Mouse (Mus musculus): Measurements from ENCODE around the gene Plcl2.
"Not testable (repeated sequence)": the region's sequence is repeated elsewhere in the genome, so short reads cannot be mapped to it uniquely, and the experiment has no call there.

Gene Plcl2

DNA sequence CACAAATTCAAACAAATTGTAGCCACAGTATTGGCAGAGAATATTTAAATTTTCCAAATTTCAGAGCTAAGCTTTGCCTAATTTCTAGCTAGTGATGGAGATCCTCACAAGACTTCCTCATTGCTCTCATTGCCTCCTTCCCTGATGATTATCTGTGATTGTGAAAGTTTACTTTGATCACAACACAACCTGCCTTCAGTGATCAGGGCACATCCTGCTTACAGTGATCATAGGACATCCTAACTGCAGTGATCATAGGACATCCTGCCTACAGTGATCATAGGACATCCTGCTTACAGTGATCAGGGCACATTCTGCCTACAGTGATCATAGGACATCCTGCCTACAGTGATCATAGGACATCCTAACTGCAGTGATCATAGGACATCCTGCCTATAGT is 121.8 kb downstream of the Plcl2 start:
- DNase-seq: not testable (repeated sequence)

DNA sequence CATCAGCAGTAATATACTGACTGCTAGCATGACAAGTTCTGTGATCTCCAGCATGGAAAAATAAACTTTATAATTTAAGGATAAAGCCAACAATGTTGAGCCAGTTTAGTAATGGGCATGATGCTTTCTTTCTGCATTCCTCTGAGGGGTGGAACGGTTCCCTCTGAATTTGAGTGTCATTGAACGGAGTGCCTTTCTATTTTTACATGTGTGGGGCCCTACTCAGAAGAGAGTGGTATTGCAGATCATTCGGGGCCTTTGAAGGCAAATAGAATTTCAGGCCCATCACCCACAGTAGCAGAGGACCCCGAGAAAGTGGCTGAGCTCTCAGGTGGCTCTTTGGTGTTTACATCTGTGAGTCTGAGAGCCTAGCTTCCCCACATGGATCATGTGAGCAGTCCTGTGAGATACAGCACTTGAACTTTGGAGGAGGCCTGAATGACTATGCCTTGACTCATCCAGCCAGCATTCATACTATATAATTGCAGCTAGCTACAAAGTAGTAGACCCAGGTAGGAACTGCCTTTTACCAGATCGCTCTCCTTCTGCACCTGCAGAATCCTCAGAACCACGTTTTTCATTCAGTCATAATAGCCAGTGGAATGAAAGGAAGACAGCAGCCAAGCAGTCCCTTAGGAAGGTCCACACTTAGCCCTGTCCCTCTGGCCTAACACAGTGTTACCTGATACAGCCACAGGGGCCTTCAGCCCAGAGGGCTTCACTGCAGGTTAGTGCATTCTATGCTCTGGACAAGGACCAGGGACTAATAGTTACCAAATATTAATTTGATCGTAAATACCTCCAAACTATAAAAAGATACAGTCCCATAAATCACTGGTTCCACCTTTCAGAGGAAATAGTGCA is 125.0 kb downstream of the Plcl2 start:
- DNase-seq: no peak

DNA sequence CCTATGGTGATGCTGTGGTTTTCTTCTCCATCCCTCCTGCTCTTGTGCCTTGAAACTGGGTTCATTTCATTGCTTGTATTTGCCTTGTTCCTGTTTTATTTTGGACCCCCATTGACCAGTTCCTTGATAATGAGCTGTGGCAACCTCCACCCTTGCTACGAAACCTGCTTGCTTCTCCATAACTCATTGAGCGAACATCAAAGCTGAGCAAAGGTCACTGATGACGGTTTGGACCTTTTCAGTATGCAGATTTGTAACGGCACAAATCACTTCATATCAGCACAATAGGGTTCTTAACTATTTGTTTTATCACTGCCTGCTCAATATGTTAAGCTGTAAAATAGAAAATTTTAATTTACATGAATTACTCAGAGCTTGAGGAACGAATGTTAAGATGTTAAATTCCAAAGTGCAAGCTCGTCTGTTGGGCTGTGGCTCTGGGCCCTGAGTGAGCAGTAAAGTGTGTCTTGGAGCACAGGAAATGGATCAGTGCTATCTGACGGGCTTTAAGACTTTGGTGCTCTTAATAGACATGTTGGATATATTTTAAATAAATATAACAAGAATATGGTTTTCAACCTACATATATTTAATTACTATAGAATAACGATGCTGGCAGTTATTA is 126.9 kb downstream of the Plcl2 start:
- no peak for DNase-seq

DNA sequence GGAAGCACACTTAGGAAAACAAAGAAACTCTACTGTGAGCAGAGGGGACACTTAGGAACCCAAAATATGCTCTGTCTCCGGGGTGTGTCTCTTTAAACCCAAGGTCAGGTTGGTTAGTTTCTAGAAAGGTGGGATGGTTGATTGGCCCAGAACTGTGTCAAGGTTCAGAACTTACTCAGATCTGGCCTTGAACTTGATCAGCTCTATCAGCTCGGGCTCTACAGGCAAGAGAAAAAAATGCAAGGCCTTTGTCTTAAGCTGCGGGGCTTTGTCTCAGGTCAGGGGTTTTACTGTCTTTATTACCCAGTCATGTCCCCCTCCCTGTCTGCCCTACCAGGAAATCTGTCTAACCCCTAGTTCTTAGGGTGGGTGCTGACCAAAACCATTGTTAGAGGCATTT is 129.6 kb downstream of the Plcl2 start:
- DNase-seq: no peak

DNA sequence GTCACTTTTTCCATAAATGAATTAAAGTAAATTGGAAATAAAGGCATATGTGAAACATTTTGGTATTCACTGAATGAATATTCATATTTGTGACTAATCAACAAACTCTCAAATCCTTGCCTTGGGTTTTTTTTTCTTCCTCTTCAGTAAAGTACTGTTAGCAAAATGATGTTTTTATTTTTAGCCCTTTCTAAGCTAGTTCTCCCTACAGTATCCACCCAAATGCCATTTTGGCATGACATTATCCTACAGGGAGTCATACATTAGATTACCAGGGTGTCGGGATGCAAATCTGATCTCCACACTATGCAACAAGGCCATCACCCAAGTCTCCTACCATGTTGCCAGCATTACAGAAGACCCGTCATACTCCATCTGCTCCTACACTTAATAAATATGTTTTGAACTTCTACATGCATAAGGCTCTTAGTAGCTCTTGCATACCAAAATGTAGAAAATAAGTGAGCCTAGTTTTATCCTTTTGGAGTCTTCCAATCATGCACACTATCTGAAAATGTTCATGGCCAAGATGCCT is 131.9 kb downstream of the Plcl2 start:
- no peak for DNase-seq

DNA sequence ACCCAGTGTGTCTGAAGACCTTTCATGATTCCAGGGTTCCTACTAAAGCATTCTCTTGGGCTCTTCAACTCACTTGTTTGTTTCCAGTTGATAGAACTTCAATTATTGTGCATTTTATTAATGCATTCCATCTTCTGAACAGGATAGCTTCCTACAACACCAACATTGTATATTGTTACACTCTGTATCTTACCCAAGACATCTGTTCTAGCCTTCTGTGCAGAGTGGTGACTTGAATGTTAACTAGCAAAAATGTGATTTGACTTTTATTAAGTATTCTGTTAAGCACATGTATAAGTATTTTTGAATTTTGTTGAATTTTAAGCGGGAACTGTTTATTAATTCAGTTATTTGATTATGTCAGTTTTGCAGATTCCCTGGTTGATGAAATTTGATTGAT is 132.7 kb downstream of the Plcl2 start:
- DNase-seq: no peak

DNA sequence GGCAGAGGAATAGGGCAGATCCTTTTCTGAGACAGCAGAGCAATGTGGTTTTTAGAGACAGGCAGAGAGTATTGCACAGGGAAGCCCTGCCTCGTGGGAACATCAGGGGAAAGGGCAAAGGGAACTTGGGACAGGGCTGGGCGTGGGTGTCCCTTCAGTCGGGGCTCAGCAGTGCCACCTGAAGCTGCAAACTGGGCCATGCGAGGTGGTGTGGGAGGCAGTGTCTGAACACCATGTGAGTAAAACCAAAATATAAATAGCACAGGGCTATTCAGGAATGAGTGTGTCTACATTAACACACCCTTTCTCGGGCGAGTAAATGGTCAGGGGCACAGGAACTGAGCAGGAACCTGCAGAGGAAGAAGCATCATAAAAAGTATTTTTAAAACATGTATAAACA is 134.2 kb downstream of the Plcl2 start:
- DNase-seq: no peak

DNA sequence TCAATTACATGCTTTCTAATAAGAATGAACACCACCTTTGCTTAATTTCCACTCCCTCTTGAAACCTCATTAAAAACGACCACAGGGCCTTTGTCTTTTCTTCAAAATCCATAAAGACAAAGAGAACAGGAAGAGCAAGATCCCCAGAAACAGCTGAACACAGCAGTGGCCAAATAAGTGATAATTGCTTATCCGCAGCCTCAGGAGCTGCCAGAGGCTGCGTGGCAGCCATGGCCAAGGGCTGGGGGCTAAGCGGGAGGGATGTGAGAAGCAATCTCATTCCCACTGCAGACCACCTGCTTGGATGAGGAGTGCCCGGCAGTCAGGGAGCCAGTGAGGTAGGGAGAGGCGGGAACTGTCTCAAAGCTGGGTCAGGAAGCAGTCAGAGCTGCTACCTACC is 134.8 kb downstream of the Plcl2 start:
- DNase-seq: peak; percentile 51

DNA sequence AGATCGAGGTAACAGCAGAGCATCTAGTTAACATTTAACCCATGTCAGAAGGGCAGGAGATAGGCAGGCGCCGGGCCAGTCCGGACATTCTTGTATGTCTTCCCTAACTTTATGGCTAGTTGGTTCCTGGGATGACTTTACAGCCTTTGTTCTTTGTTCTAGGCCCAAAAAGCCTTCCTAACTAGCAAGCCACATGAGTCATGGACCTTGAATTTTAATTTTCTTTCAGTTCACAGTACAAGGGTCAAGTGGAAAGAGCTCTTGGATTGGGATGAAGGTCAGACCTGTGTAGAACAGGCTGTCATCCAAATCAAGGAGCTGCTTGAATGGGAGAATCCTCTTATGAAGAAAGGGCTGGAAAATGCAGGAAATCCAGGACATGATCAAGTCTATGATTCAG is 138.9 kb downstream of the Plcl2 start:
- not testable (repeated sequence) for DNase-seq

DNA sequence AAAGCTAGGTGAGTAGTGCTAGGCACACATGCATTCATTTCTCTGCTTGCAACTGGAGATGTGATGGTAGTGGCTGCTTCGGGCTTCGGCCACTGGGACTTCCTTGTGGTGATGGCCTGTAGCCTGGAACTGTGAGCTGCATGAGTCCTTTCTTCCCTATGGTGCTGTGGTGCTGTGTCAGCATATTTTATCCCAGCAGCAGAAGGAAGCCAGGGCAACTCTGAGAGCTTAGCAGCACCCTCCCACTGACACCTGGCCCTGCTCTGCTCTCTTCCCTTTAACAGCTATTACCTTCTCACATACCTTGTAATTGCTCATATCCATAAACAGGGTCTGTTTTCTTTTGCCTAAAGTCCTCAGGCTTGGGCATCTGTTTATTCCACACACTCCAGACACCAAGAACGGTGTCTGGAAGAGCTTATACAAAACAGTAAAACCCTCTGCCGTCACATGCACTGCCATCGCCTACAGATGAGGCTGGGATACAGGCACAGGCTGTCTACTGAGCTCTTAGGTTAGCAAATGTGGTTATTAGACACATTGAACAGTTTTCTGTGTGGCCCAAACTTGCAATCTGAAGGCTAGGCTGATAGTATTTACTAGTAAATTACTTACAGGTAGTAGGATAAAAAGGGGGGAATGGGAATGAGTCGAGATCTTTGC is 139.7 kb downstream of the Plcl2 start:
- no peak for DNase-seq

DNA sequence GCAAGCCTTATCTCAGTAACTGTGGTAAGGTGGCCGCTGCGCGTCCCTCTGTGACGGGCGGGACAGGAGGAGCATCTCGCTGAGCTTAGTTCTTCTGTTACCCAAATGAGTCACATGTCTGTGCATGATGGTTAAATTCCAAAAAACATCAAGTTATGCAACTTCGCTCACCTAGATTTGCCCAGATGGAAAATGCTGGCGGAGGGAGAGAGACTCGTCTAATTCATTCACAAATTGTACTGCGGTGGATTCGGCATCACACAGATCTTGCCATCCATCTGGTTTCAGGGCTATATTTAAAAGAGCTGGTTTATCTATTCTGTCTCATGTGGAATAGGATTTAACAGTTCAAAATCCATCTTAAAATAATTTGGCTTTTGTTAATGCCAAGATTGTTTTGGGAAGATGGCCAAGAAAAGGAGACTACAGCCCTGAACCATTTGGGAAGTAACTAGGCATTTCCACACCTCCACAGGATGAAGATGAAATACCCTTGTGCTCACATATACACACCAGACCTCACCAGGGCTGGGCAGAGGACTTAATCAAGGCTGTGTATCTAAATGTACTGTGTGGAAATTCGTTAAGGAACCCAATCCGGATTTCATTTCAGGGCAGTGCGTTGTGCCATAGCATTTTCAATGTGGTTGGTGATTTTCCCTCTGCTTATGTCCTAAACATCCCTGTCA is 141.5 kb downstream of the Plcl2 start:
- no peak for DNase-seq

DNA sequence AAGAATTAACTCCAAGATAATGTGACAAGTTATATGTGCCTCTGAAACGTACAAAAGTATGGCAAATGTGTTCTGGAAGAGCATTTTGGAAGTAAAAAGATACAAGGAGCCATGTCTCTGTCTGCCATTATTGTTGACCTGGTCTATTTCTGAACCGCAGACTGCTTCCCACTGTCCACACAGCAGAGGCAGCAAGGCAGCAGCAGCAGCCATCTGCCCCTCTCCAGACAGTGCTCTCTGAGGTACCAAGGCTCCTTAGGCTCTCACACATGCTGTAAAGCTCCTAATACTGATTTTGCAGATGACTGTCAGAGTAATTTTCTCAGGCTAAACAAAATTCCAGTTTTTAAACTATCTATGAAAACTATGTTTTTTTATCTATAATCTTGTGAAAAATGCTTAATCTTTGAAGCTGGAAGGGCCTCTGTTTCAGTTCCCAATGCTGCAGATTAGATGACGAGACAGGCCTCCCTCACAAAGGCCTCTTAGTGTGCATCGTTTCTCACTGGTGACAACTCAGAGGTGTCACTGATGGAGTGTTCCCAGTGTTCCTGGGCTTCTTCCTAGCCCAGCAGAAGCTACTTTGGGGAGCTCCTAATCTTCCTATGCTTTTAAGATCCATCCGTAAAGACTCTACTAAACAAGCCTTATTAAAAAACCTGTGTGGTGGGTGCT is 145.7 kb downstream of the Plcl2 start:
- no peak for DNase-seq

DNA sequence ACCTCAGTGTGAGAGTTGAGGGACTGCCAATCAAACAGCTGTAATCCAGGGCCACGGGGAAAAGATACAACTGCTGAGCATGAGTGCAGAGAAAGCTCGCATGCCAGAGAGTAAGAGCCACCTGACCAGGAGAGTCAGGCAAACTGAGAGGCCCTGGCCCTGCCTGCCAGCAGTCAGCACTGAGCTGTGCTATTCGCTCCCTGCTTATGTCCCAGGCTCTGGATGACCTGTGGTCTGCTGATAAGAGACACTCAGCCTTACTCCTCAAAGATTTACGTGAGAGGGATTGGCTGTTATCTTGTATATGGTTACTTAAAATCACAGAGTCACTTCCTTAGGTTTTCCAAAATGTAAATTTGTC is 146.2 kb downstream of the Plcl2 start:
- no peak for DNase-seq

DNA sequence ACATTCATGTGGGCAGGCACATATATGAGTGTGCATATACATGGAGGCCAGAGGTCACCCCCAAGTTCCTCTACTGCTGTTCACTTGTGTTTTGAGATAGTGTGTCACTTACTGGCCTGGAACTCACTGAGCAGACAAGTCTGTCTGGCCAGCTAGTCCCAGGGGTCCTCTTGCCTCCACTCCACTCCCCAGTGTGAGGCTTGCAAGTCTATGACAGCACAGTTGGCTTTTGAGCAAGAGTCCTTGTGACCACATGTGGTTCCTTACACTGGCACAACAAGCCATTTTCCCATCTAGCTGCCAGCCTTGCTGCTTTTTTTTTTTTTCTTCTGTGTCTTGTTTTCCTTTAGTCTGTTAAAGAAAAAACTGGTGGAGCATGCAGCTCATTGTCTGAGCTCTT is 148.1 kb downstream of the Plcl2 start:
- DNase-seq: no peak

DNA sequence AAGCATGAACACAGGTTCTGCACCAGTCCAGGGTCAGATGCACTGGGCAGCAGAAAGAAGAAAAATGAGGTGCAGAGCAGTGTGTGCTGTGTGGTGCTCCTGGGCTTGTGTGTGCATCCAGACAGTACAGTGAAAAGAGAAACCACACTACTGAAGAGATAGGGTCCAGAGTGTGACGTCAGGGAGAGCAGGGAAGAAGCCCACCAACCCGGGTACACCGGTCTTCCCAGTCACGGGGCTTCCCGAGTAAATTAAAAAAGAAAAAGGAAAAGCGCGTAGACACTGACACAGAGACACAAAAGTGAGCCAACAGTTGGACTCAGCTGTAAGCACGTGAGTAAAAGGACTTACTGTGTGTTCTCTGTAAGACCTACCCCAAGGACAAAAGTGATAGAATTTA is 149.7 kb downstream of the Plcl2 start:
- no peak for DNase-seq

DNA sequence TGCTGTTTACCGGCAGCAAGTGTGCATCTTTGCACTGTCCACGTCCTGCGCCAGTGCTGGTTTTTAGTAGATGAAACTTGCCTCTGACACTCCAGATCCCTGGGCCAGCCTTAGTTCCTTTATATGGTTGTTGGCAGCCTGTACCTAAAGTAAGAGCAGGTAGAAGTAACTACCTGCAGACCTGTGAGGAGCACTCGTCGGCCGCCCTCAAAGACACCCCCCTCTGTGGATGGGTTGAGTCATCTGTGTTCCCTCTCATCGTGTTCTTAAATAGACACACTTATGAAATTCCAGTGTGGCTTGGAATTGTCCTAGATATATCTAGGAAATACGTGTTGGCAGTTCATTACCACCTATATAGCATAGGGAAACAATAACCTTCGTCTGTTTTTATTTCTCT is 158.4 kb downstream of the Plcl2 start:
- no peak for DNase-seq

DNA sequence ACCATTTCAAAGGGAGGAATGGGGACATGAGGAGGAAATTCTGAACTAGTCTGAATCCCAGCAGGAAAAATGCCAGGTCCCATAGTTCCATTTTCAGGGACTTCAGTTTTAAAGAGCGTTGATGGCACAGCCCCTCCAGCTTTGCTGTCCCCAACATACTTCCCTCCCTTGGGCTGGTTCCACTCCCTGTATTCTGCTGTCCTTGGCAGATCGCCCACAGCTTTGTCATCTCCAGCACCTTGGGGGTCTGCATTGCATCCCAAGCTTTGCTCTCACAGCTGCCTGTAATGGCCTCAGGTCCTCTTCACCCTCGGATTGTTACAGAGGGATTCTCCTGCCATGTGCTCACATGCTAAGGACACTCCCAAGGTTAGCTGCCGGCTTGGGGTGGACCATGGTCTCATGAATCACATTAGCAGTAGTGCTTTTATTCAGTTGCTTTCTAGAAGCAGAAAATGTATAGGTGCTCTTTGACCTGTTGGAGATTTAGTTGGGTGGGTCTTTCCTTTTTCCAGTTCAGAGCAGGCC is 159.5 kb downstream of the Plcl2 start:
- DNase-seq: peak; percentile 20

DNA sequence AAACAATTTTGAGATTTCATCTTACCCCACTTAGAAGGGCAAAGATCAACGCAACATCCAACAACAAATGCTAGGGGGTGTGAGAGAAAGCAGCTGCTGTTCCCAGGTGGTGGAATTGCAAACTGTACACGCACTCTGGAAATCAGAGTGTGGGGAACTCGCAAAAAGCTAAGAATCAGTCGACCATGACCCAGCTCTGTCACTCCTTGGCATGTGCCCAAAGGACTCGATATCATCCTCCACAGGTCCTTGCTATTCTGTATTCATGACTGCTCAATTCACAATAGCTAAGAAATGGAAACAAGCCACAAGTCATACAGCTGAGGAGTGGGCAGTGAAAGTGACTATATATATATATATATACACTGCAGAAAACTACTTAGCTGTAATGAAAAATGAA is 162.2 kb downstream of the Plcl2 start:
- DNase-seq: peak; percentile 15

DNA sequence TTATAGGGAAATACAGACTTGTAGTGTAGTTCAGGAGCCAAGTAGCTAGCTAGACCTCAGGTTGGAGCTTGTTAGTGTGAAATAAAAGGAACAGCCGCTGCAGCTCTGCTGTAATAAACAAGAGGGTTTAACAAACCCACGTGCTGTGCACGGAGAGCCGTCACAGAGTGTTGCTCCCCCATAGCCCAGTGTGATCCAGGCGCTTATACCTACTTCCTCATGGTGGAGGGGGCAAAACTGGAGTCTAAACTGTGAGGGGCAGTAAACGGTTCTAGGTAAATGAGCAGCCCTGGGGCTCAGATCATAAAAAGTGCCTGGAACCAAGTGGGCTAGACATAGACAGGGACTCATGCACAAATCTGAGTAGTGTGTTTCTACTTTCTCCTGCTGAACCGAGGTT is 165.4 kb downstream of the Plcl2 start:
- no peak for DNase-seq

DNA sequence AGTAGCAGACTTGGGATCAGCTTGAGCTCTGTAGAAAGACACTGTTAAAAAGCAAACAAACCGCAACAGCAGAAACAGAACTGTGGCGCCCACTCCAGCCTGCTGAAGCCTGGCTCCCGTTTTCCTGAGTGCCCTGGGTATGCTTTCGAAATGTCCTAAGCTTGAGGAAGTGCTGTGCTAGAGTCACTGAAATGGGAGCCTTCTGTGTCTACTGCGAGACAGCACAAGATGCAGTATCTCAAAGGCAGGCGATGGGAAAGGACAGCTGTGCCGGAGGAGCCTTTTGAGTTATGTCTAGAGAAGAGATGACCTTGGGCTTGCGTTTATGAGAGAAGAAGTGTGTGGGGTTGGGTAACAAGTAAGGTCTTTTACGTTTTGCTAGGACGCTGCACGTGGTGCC is 166.0 kb downstream of the Plcl2 start:
- DNase-seq: no peak

DNA sequence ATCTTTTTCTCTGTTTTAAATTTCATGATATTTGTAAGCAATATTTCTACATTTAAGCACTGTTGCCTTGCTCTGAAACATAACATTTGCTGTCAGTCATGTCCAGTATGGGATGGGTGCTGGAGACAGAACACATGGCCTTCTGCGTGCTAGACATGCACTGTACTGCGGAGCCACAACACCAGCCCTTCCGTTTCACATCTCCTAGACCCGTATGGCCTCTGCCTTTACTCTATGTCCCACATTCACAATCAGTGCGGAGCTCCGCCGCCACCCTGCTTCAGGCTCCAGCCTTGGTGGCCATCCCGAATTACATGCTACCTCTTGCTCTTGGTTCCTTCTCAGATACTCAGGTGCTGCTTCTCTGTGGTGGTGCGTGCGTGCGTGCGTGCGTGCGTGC is 168.1 kb downstream of the Plcl2 start:
- no peak for DNase-seq

DNA sequence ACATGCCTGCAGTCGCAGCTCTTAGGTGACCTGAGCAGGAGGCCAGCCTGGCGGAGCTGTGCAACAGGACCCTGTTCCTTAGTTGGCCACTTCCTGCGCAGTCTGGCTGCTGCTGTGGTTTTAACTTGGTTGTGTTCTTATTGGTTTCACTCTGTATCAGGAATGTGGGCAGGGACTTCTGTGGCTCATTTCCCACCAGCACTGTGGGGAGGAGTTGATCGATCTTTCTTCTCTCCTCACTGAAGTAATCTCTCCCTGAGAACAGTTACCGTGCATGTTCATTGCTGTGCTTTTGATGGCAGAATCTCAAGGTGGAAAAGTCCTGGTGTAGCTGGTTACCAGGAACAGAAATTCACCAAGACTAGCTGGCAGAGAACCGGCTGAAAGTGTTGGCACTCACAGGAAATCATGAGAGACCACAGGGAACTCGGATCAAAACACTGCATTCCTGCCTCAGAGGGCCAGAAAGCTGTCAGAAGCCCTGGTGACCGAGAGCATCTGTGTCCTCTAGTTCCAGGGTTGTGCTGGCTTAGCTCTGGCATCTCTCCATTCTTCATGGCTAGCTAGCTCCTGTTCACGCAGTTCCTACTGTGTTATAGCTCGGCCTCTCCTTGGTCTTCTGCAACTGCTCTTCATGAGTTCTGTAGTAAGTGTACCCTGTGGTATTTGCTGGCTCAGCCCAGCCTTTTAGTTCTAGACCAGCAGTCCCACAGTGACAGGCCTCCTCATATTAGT is 168.9 kb downstream of the Plcl2 start:
- DNase-seq: no peak

All from retina, postnatal 1 day (tissue).